Mouse (Mus musculus) liver, postnatal 0 days (tissue): ENCODE data around the gene Ephb1.

ENCODE experiments used
- CTCF ChIP-seq: sonication (generic); IDR thresholded peaks from 2 replicates; pipeline ENCODE4 v1.5.1; 2016; ENCODE audit warnings: antibody characterized with exemption, low read depth
- EP300 ChIP-seq: IDR thresholded peaks from 2 replicates; pipeline ENCODE4 v1.6.1; 2016; ENCODE audit warnings: antibody characterized with exemption, low read depth, mild to moderate bottlenecking

DNA sequence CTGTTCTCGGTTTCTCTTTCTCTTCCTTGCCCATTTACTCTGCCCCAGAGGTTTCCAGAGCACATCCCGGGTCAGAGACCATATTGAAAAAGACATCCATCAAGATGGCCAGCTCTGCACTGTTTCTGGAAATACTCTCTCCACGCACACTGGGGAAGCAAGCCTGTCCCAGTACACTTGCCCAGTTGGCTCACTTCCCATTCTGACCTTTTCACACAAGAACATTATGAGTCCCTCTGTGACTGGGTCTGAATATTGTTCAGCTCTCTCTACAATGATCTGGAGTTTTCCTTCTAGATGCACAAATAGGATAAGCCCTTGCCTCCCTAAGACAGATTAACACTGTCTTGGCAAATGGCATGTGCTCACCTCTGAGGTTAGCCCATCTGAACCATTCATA, 243.0 kb downstream of the Ephb1 start:
- TF ChIP-seq CTCF = no peak
- no peak for TF ChIP-seq EP300
